Mouse (Mus musculus) bone marrow, adult 2 months (tissue): Measurements from ENCODE around the gene Akt2.

Experiments
- CTCF ChIP-seq: fragments of 200-500 bp; IDR thresholded peaks from 2 replicates; pipeline ENCODE4 v1.5.1; 2011; ENCODE audit warnings: low read length, control low read depth; ENCODE audit not compliant: control insufficient read depth, insufficient read depth
- POLR2A ChIP-seq: fragments of 200-500 bp; IDR thresholded peaks from 2 replicates; pipeline ENCODE4 v1.6.1; 2011; ENCODE audit warnings: low read depth, mild to moderate bottlenecking, control low read depth, low read length, borderline replicate concordance; ENCODE audit not compliant: control insufficient read depth

GRCm38 (mm10) chr7:27624967-27625366 lies 33.6 kb downstream of the Akt2 start:
- TF ChIP-seq CTCF (no peak), POLR2A (no peak)
